Mouse (Mus musculus) hindbrain, embryonic 16.5 days (tissue): Measurements from ENCODE around the gene H2al1g. TPM values are rescaled to one million over a fixed set of nuclear protein-coding genes. Genes with fewer than 3 reads are reported as not detected.
"Not testable (repeated sequence)": the region's sequence is repeated elsewhere in the genome, so short reads cannot be mapped to it uniquely, and the experiment has no call there.

Experiments
- ATAC-seq: fragments of 200-750 bp; cut with Nextera tagmentation; 2 replicates; pipeline ENCODE4 v1.8.0; 2017; ENCODE audit warnings: moderate TSS enrichment, moderate library complexity
- H3K27ac ChIP-seq: fragments of 300-500 bp; sonication (generic); 2 replicates; pipeline ENCODE4 v1.5.1; 2014; ENCODE audit warnings: low read depth, mild to moderate bottlenecking, control low read depth, low read length, moderate library complexity
- H3K27me3 ChIP-seq: fragments of 300-500 bp; sonication (generic); replicated peaks from 2 replicates; pipeline ENCODE4 v1.6.1; 2014; ENCODE audit warnings: low read length; ENCODE audit not compliant: control insufficient read depth, insufficient read depth
- H3K36me3 ChIP-seq: fragments of 300-500 bp; sonication (generic); 2 replicates; pipeline ENCODE4 v1.6.1; 2014; ENCODE audit warnings: mild to moderate bottlenecking, low read length, moderate library complexity, mixed read lengths; ENCODE audit not compliant: control insufficient read depth, insufficient read depth
- H3K4me1 ChIP-seq: fragments of 300-500 bp; sonication (generic); 2 replicates; pipeline ENCODE4 v1.6.1; 2014; ENCODE audit warnings: low read depth, low read length; ENCODE audit not compliant: control insufficient read depth, insufficient read depth
- H3K4me2 ChIP-seq: fragments of 300-500 bp; sonication (generic); 2 replicates; pipeline ENCODE4 v1.6.1; 2014; ENCODE audit warnings: mild to moderate bottlenecking, low read length, control low read depth, moderate library complexity
- H3K4me3 ChIP-seq: fragments of 300-500 bp; sonication (generic); 2 replicates; pipeline ENCODE4 v1.5.1; 2014; ENCODE audit warnings: mild to moderate bottlenecking, low read length, control low read depth, moderate library complexity
- H3K9ac ChIP-seq: fragments of 300-500 bp; sonication (generic); 2 replicates; pipeline ENCODE4 v1.6.1; 2014; ENCODE audit warnings: low read depth, mild to moderate bottlenecking, control low read depth, low read length, moderate library complexity
- H3K9me3 ChIP-seq: fragments of 300-500 bp; sonication (generic); 2 replicates; pipeline ENCODE4 v1.6.1; 2014; ENCODE audit warnings: mild to moderate bottlenecking, low read length, moderate library complexity; ENCODE audit not compliant: control insufficient read depth
- WGBS: fragments of 180-500 bp; shearing (Covaris S2); extraction: QIAGEN DNeasy Blood & Tissue Kit; methylation state at CpG from one replicate; pipeline ENCODE4 v1.1.7; 2014; 5-methylcytosine and 5-hydroxymethylcytosine counted together
- polyA plus RNA-seq: library from polyadenylated mRNA; unstranded; fragments of >200 nt; fragmentation: Nextera tagmentation; extraction: Ambion mirVana; gene quantifications from 2 replicates; pipeline ENCODE4 v1.2.1, GENCODE M21; 2015

The H2al1g gene
- polyA plus RNA-seq, 1 experiment from 2014 or later, result not detected

GRCm38 (mm10) chrX:11305355-11305754, 12.7 kb upstream of the H2al1g start, which contains the start of gene H2al1c:
Gene H2al1c (plus strand): TSS chrX:11305655.
- H3K4me1 ChIP-seq, H3K27me3 ChIP-seq, H3K36me3 ChIP-seq, H3K4me2 ChIP-seq, H3K27ac ChIP-seq, H3K9ac ChIP-seq, H3K4me3 ChIP-seq, ATAC-seq, H3K9me3 ChIP-seq: not testable (repeated sequence)
- WGBS, result 88% methylated on average over 1 of the region's 6 CpGs

GRCm38 (mm10) chrX:11308524-11308923, 9.5 kb upstream of the H2al1g start, which contains the start of gene H2al1d:
Gene H2al1d (plus strand): TSS chrX:11308824.
- not testable (repeated sequence) for H3K27me3 ChIP-seq, H3K4me2 ChIP-seq, H3K9me3 ChIP-seq, H3K9ac ChIP-seq, ATAC-seq, H3K36me3 ChIP-seq, H3K4me3 ChIP-seq, H3K4me1 ChIP-seq, H3K27ac ChIP-seq
- WGBS, result no CpG with 5 or more reads among the region's 6 CpGs

GRCm38 (mm10) chrX:11311634-11312033, 6.4 kb upstream of the H2al1g start, which contains the start of gene H2al1e:
Gene H2al1e (plus strand): TSS chrX:11311934.
- not testable (repeated sequence) for H3K9ac ChIP-seq, ATAC-seq, H3K27me3 ChIP-seq, H3K36me3 ChIP-seq, H3K9me3 ChIP-seq, H3K4me1 ChIP-seq, H3K27ac ChIP-seq, H3K4me2 ChIP-seq, H3K4me3 ChIP-seq
- no CpG with 5 or more reads among the region's 3 CpGs for WGBS

GRCm38 (mm10) chrX:11314858-11315257, 3.2 kb upstream of the H2al1g start, which contains the start of gene H2al1f:
Gene H2al1f (plus strand): TSS chrX:11315158.
- not testable (repeated sequence) for ATAC-seq, H3K36me3 ChIP-seq, H3K27ac ChIP-seq, H3K9ac ChIP-seq, H3K4me1 ChIP-seq, H3K4me2 ChIP-seq, H3K9me3 ChIP-seq, H3K27me3 ChIP-seq, H3K4me3 ChIP-seq
- no CpG with 5 or more reads among the region's 6 CpGs for WGBS

GRCm38 (mm10) chrX:11321192-11321591, 3.1 kb downstream of the H2al1g start, which contains the start of gene H2al1h:
Gene H2al1h (plus strand): TSS chrX:11321492.
- not testable (repeated sequence) for H3K9me3 ChIP-seq

GRCm38 (mm10) chrX:11324359-11324758, 6.3 kb downstream of the H2al1g start, which contains the start of gene H2al1i:
Gene H2al1i (plus strand): TSS chrX:11324659.
- not testable (repeated sequence) for H3K27ac ChIP-seq, ATAC-seq, H3K4me1 ChIP-seq, H3K4me2 ChIP-seq, H3K27me3 ChIP-seq, H3K9me3 ChIP-seq, H3K36me3 ChIP-seq, H3K4me3 ChIP-seq, H3K9ac ChIP-seq
- 92% methylated on average over 2 of the region's 5 CpGs for WGBS

More at GRCm38 (mm10) chrX:11321192-11321591, 3.1 kb downstream of the H2al1g start, which contains the start of gene H2al1h:
- not testable (repeated sequence) for H3K4me1 ChIP-seq, ATAC-seq, H3K4me2 ChIP-seq, H3K9ac ChIP-seq, H3K4me3 ChIP-seq, H3K36me3 ChIP-seq, H3K27ac ChIP-seq, H3K27me3 ChIP-seq
- WGBS, result no CpG with 5 or more reads among the region's 6 CpGs

- not testable (repeated sequence) for H3K9me3 ChIP-seq, H3K27ac ChIP-seq, H3K9ac ChIP-seq, H3K27me3 ChIP-seq, H3K4me1 ChIP-seq, H3K4me3 ChIP-seq, ATAC-seq, H3K4me2 ChIP-seq, H3K36me3 ChIP-seq
- 95% methylated on average over 2 of the region's 2 CpGs for WGBS
Measured at GRCm38 (mm10) chrX:11327522-11327921, 9.5 kb downstream of the H2al1g start, which contains the start of gene H2al1j. Gene H2al1j (plus strand): TSS chrX:11327822.

GRCm38 (mm10) chrX:11345762-11346161, 27.7 kb downstream of the H2al1g start:
- Histone ChIP-seq H3K27ac (no peak overlapping the region), H3K36me3 (no peaks in the 10 kb centered on the region), H3K4me2 (no peak overlapping the region), H3K27me3 (no peaks in the 10 kb centered on the region), H3K4me3 (no peak overlapping the region), H3K9ac (no peak overlapping the region), H3K9me3 (no peaks in the 10 kb centered on the region), H3K4me1 (peaks cover 3% of the 10 kb centered on the region)
- 58% methylated on average over 9 of the region's 9 CpGs for WGBS
- no peak for ATAC-seq

- Histone ChIP-seq H3K36me3 (no peaks in the 10 kb centered on the region), H3K9me3 (no peaks in the 10 kb centered on the region), H3K4me1 (peaks cover 3% of the 10 kb centered on the region), H3K27me3 (no peaks in the 10 kb centered on the region; the same call in 1 of the 2 replicates), H3K4me2 (no peak overlapping the region), H3K27ac (no peak overlapping the region), H3K9ac (no peak overlapping the region), H3K4me3 (no peak overlapping the region)
- WGBS, result 80% methylated on average over 3 of the region's 3 CpGs
- ATAC-seq, result no peak
Measured at GRCm38 (mm10) chrX:11346756-11347155, 28.7 kb downstream of the H2al1g start.
